Mouse (Mus musculus): ENCODE measurements around the gene Cyp4f13.

- TF ChIP-seq CTCF (IDR thresholded peaks at IDR 0.05): no peak
- TF ChIP-seq EP300 (IDR thresholded peaks at IDR 0.05): no peak
Observed at GRCm38 (mm10) chr17:32939831-32940230, 7.4 kb downstream of the Cyp4f13 start.

Data from lung, postnatal 0 days (tissue).